Mouse (Mus musculus) liver, adult 2 months (tissue): ENCODE measurements around the gene Olfr970. TPM values are rescaled to one million over a fixed set of nuclear protein-coding genes. Genes with fewer than 3 reads are reported as not detected.
"Not testable (repeated sequence)": the region's sequence is repeated elsewhere in the genome, so short reads cannot be mapped to it uniquely, and the experiment has no call there.

Experiments used
- DNase-seq: peaks from one replicate; pipeline ENCODE4 v3.0.0-alpha.2; 2011; ENCODE audit warnings: low read depth, low spot score; ENCODE audit errors: extremely low read depth
- H3K27ac ChIP-seq: fragments of 200-500 bp; replicated peaks from 2 replicates; pipeline ENCODE4 v1.5.1; 2012; ENCODE audit warnings: low read depth, mild to moderate bottlenecking, control low read depth, inconsistent platforms, low read length; ENCODE audit not compliant: insufficient read depth
- H3K27me3 ChIP-seq: fragments of 200-500 bp; 2 replicates; pipeline ENCODE4 v1.6.1; 2012; ENCODE audit warnings: mild to moderate bottlenecking, moderate library complexity, low read length, inconsistent platforms; ENCODE audit not compliant: control insufficient read depth, insufficient read depth
- H3K36me3 ChIP-seq: fragments of 200-500 bp; 2 replicates; pipeline ENCODE4 v1.6.1; 2012; ENCODE audit warnings: low read length, inconsistent platforms; ENCODE audit not compliant: control insufficient read depth, insufficient read depth
- H3K4me1 ChIP-seq: fragments of 200-500 bp; 2 replicates; pipeline ENCODE4 v1.6.1; 2011; ENCODE audit warnings: low read length; ENCODE audit not compliant: control insufficient read depth, insufficient read depth
- H3K4me3 ChIP-seq: fragments of 200-500 bp; 2 replicates; pipeline ENCODE4 v1.5.1; 2011; ENCODE audit warnings: low read depth, mild to moderate bottlenecking, control low read depth, low read length, moderate library complexity; ENCODE audit not compliant: insufficient read depth
- H3K79me2 ChIP-seq: fragments of 200-500 bp; 2 replicates; pipeline ENCODE4 v1.6.1; 2012; ENCODE audit warnings: inconsistent platforms, mild to moderate bottlenecking, low read length, moderate library complexity; ENCODE audit not compliant: control insufficient read depth, insufficient read depth
- H3K9ac ChIP-seq: fragments of 200-500 bp; 2 replicates; pipeline ENCODE4 v1.6.1; 2012; ENCODE audit warnings: low read depth, mild to moderate bottlenecking, control low read depth, inconsistent platforms, low read length
- CTCF ChIP-seq: fragments of 200-500 bp; IDR thresholded peaks from 2 replicates; pipeline ENCODE4 v1.5.1; 2011; ENCODE audit warnings: low read depth, low read length, control low read depth
- POLR2A ChIP-seq: fragments of 200-500 bp; IDR thresholded peaks from 2 replicates; pipeline ENCODE4 v1.6.1; 2011; ENCODE audit warnings: low read length, control low read depth; ENCODE audit not compliant: insufficient read depth; ENCODE audit errors: extremely low read depth
- WGBS: fragments of 180-500 bp; shearing (Covaris S2); methylation state at CpG from one replicate; pipeline ENCODE4 v1.1.7; 2018; 5-methylcytosine and 5-hydroxymethylcytosine counted together
- polyA plus RNA-seq: library from polyadenylated mRNA; depleted of rRNA; stranded (reverse); fragments of >200 nt; gene quantifications from 2 replicates; pipeline ENCODE4 v1.2.3, GENCODE M21; 2012; rRNA removed
- total RNA-seq: library from RNA; depleted of rRNA; stranded (reverse); fragments of >200 nt; gene quantifications from 2 replicates; pipeline ENCODE4 v1.2.3, GENCODE M21; 2014; rRNA removed

Olfr970 gene
- not detected in 2 replicates for total RNA-seq
- polyA plus RNA-seq, result not detected in 2 replicates

- no peak for DNase-seq
- Histone ChIP-seq H3K27me3 (no peaks in the 10 kb centered on the region), H3K4me3 (no peak within 1 kb of the TSS), H3K79me2 (no peaks in the 10 kb centered on the region), H3K4me1 (no peaks in the 10 kb centered on the region), H3K36me3 (no peaks in the 10 kb centered on the region), H3K27ac (no peak within 1 kb of the TSS), H3K9ac (no peak within 1 kb of the TSS)
- 68% methylated on average over 4 of the region's 4 CpGs for WGBS
- TF ChIP-seq POLR2A, result no peak
Observed at GRCm38 (mm10) chr9:39808560-39808959, at the start of gene Olfr970. TSS of gene Olfr970 (plus strand) at chr9:39808860.

- Histone ChIP-seq H3K36me3 (no peaks in the 10 kb centered on the region), H3K9ac (no peak within 1 kb of the TSS), H3K4me1 (no peaks in the 10 kb centered on the region), H3K27ac (no peak within 1 kb of the TSS), H3K4me3 (no peak within 1 kb of the TSS), H3K27me3 (no peaks in the 10 kb centered on the region), H3K79me2 (no peaks in the 10 kb centered on the region)
- DNase-seq, result no peak
- no peak for TF ChIP-seq POLR2A
- no peak for TF ChIP-seq CTCF
- 75% methylated on average over 1 of the region's 1 CpGs for WGBS
Observed at GRCm38 (mm10) chr9:39783153-39783552, 25.5 kb upstream of the Olfr970 start, which contains the start of gene Olfr968. TSS of gene Olfr968 (minus strand) at chr9:39783253.

- Histone ChIP-seq H3K27ac (no peak within 1 kb of the TSS), H3K27me3 (no peaks in the 10 kb centered on the region), H3K9ac (no peak within 1 kb of the TSS), H3K79me2 (no peaks in the 10 kb centered on the region), H3K4me1 (no peaks in the 10 kb centered on the region), H3K4me3 (no peak within 1 kb of the TSS), H3K36me3 (no peaks in the 10 kb centered on the region)
- WGBS, result 59% methylated on average over 2 of the region's 2 CpGs
- no peak for TF ChIP-seq POLR2A
- no peak for TF ChIP-seq CTCF
- DNase-seq, result no peak
Observed at GRCm38 (mm10) chr9:39790558-39790957, 18.1 kb upstream of the Olfr970 start, which contains the start of gene Olfr969. TSS of gene Olfr969 (plus strand) at chr9:39790945.

GRCm38 (mm10) chr9:39836576-39836975 is 27.9 kb downstream of the Olfr970 start, which contains the start of gene Olfr971:
TSS of gene Olfr971 (plus strand) at chr9:39836876.
- 82% methylated on average over 2 of the region's 2 CpGs for WGBS
- H3K27ac ChIP-seq, H3K4me1 ChIP-seq, H3K27me3 ChIP-seq, H3K79me2 ChIP-seq, H3K4me3 ChIP-seq, H3K36me3 ChIP-seq, DNase-seq, H3K9ac ChIP-seq: not testable (repeated sequence)

- H3K4me1 ChIP-seq, result no peaks in the 10 kb centered on the region
- H3K79me2 ChIP-seq, result no peaks in the 10 kb centered on the region
- TF ChIP-seq CTCF, result no peak
- no peak for TF ChIP-seq POLR2A
- H3K4me3 ChIP-seq, result no peak within 1 kb of the TSS
- H3K36me3 ChIP-seq, result no peaks in the 10 kb centered on the region
- H3K27me3 ChIP-seq, result no peaks in the 10 kb centered on the region
- no peak within 1 kb of the TSS for H3K9ac ChIP-seq
- DNase-seq, result no peak
- 42% methylated on average over 2 of the region's 2 CpGs for WGBS
- H3K27ac ChIP-seq, result no peak within 1 kb of the TSS
Observed at GRCm38 (mm10) chr9:39866122-39866521, 57.5 kb downstream of the Olfr970 start, which contains the start of gene Olfr972. TSS of gene Olfr972 (plus strand) at chr9:39866422.

Other genes with a start within 250 kb of the Olfr970 start
- gene Olfr959, start 233.3 kb upstream of the Olfr970 start, total RNA-seq, result not detected in 2 replicates
- not detected in 2 replicates for gene Olfr959, start 233.3 kb upstream of the Olfr970 start, polyA plus RNA-seq
- 0.07 and 0.09 TPM in 2 replicates for gene AW551984, start 204.5 kb upstream of the Olfr970 start, total RNA-seq
- gene AW551984, start 204.5 kb upstream of the Olfr970 start, polyA plus RNA-seq, result 0.01 and 0.13 TPM in 2 replicates
- gene Olfr148, start 198.2 kb upstream of the Olfr970 start, total RNA-seq, result not detected in 2 replicates
- gene Olfr148, start 198.2 kb upstream of the Olfr970 start, polyA plus RNA-seq, result not detected in 2 replicates
- not detected in 2 replicates for gene Olfr960, start 187.5 kb upstream of the Olfr970 start, total RNA-seq
- not detected in 2 replicates for gene Olfr960, start 187.5 kb upstream of the Olfr970 start, polyA plus RNA-seq
- gene Olfr961, start 163.8 kb upstream of the Olfr970 start, total RNA-seq, result not detected in 2 replicates
- gene Olfr961, start 163.8 kb upstream of the Olfr970 start, polyA plus RNA-seq, result not detected in 2 replicates
- gene Olfr963, start 141.7 kb upstream of the Olfr970 start, total RNA-seq, result not detected in 2 replicates
- gene Olfr963, start 141.7 kb upstream of the Olfr970 start, polyA plus RNA-seq, result not detected in 2 replicates
- gene Olfr149, start 101.7 kb upstream of the Olfr970 start, total RNA-seq, result not detected in 2 replicates
- not detected in 2 replicates for gene Olfr149, start 101.7 kb upstream of the Olfr970 start, polyA plus RNA-seq
- gene Olfr965, start 97.5 kb upstream of the Olfr970 start, total RNA-seq, result not detected in 2 replicates
- gene Olfr965, start 97.5 kb upstream of the Olfr970 start, polyA plus RNA-seq, result not detected in 2 replicates
- not detected in 2 replicates for gene Olfr150, start 77.9 kb upstream of the Olfr970 start, total RNA-seq
- not detected in 2 replicates for gene Olfr150, start 77.9 kb upstream of the Olfr970 start, polyA plus RNA-seq
- not detected in 2 replicates for gene Olfr967, start 62.6 kb upstream of the Olfr970 start, total RNA-seq
- not detected in 2 replicates for gene Olfr967, start 62.6 kb upstream of the Olfr970 start, polyA plus RNA-seq
- gene Olfr968, start 25.6 kb upstream of the Olfr970 start, total RNA-seq, result not detected in 2 replicates
- not detected in 2 replicates for gene Olfr968, start 25.6 kb upstream of the Olfr970 start, polyA plus RNA-seq
- gene Olfr969, start 17.9 kb upstream of the Olfr970 start, total RNA-seq, result not detected in 2 replicates
- gene Olfr969, start 17.9 kb upstream of the Olfr970 start, polyA plus RNA-seq, result not detected in 2 replicates
- gene Olfr971, start 28.0 kb downstream of the Olfr970 start, total RNA-seq, result not detected in 2 replicates
- not detected in 2 replicates for gene Olfr971, start 28.0 kb downstream of the Olfr970 start, polyA plus RNA-seq
- gene Olfr972, start 57.6 kb downstream of the Olfr970 start, total RNA-seq, result not detected in 2 replicates
- not detected in 2 replicates for gene Olfr972, start 57.6 kb downstream of the Olfr970 start, polyA plus RNA-seq
- not detected in 2 replicates for gene Olfr229, start 98.5 kb downstream of the Olfr970 start, total RNA-seq
- not detected in 2 replicates for gene Olfr229, start 98.5 kb downstream of the Olfr970 start, polyA plus RNA-seq
- gene Olfr974, start 128.6 kb downstream of the Olfr970 start, total RNA-seq, result not detected in 2 replicates
- gene Olfr974, start 128.6 kb downstream of the Olfr970 start, polyA plus RNA-seq, result not detected in 2 replicates
- gene Olfr975, start 143.2 kb downstream of the Olfr970 start, total RNA-seq, result not detected in 2 replicates
- not detected in 2 replicates for gene Olfr975, start 143.2 kb downstream of the Olfr970 start, polyA plus RNA-seq
- not detected in 2 replicates for gene Olfr976, start 152.3 kb downstream of the Olfr970 start, total RNA-seq
- not detected in 2 replicates for gene Olfr976, start 152.3 kb downstream of the Olfr970 start, polyA plus RNA-seq
- not detected in 2 replicates for gene Olfr978, start 183.3 kb downstream of the Olfr970 start, total RNA-seq
- gene Olfr978, start 183.3 kb downstream of the Olfr970 start, polyA plus RNA-seq, result not detected in 2 replicates
- not detected in 2 replicates for gene Olfr979, start 194.6 kb downstream of the Olfr970 start, total RNA-seq
- gene Olfr979, start 194.6 kb downstream of the Olfr970 start, polyA plus RNA-seq, result not detected in 2 replicates
- not detected in 2 replicates for gene Olfr980, start 200.7 kb downstream of the Olfr970 start, total RNA-seq
- gene Olfr980, start 200.7 kb downstream of the Olfr970 start, polyA plus RNA-seq, result not detected in 2 replicates
- not detected in 2 replicates for gene Olfr981, start 212.6 kb downstream of the Olfr970 start, total RNA-seq
- gene Olfr981, start 212.6 kb downstream of the Olfr970 start, polyA plus RNA-seq, result not detected in 2 replicates